Mouse (Mus musculus): Measurements from ENCODE around the gene Msln. TPM values are rescaled to one million over a fixed set of nuclear protein-coding genes. Genes with fewer than 3 reads are reported as not detected.
"Not testable (repeated sequence)": the region's sequence is repeated elsewhere in the genome, so short reads cannot be mapped to it uniquely, and the experiment has no call there.

Msln gene
- polyA plus RNA-seq, 1 experiment from 2014 or later, result 0.34 TPM

- not testable (repeated sequence) for H3K27ac ChIP-seq; H3K9me3 ChIP-seq; H3K36me3 ChIP-seq; H3K4me2 ChIP-seq; ATAC-seq (ENCODE audit: low FRiP score); H3K4me1 ChIP-seq (replicated peaks); H3K4me3 ChIP-seq; H3K9ac ChIP-seq
- 79% methylated on average over 12 of the region's 12 CpGs for WGBS
- H3K27me3 ChIP-seq, result peaks cover 10% of the 10 kb centered on the region; the same call in 1 of the 2 replicates
Observed at GRCm38 (mm10) chr17:25741471-25741870, 12.7 kb downstream of the Msln start.

GRCm38 (mm10) chr17:25738861-25739260 is 15.3 kb downstream of the Msln start:
- Histone ChIP-seq H3K9ac (no peak overlapping the region), H3K4me2 (no peak overlapping the region), H3K27me3 (peaks cover 5% of the 10 kb centered on the region; the same call in 1 of the 2 replicates), H3K36me3 (no peaks in the 10 kb centered on the region), H3K27ac (no peak overlapping the region), H3K9me3 (no peaks in the 10 kb centered on the region), H3K4me3 (no peak overlapping the region), H3K4me1 (replicated peaks) (no peaks in the 10 kb centered on the region)
- no peak for ATAC-seq (ENCODE audit: low FRiP score)
- 85% methylated on average over 7 of the region's 7 CpGs for WGBS

- H3K36me3 ChIP-seq, result peaks cover 8% of the 10 kb centered on the region
- WGBS, result 78% methylated on average over 3 of the region's 3 CpGs
- H3K9ac ChIP-seq, result peak within 1 kb of the TSS; percentile 2; the same call in 1 of the 2 replicates
Observed at GRCm38 (mm10) chr17:25735745-25736144, 18.4 kb downstream of the Msln start, which contains the start of gene Mslnl. Gene Mslnl, plus strand, starts transcription at chr17:25736042.

GRCm38 (mm10) chr17:25735246-25735645 is 18.9 kb downstream of the Msln start:
- Histone ChIP-seq H3K9ac (peak overlapping the region; percentile 2; the same call in 1 of the 2 replicates), H3K27ac (no peak overlapping the region), H3K4me2 (no peak overlapping the region), H3K4me3 (no peak overlapping the region), H3K27me3 (peaks cover 5% of the 10 kb centered on the region; the same call in 1 of the 2 replicates), H3K9me3 (no peaks in the 10 kb centered on the region), H3K4me1 (replicated peaks) (no peaks in the 10 kb centered on the region), H3K36me3 (peaks cover 13% of the 10 kb centered on the region)
- 88% methylated on average over 5 of the region's 5 CpGs for WGBS
- ATAC-seq (ENCODE audit: low FRiP score), result no peak

More at GRCm38 (mm10) chr17:25735745-25736144, 18.4 kb downstream of the Msln start, which contains the start of gene Mslnl:
- Histone ChIP-seq H3K4me3 (no peak within 1 kb of the TSS), H3K4me1 (replicated peaks) (no peaks in the 10 kb centered on the region), H3K27ac (no peak within 1 kb of the TSS), H3K4me2 (no peak within 1 kb of the TSS), H3K9me3 (no peaks in the 10 kb centered on the region), H3K27me3 (peaks cover 5% of the 10 kb centered on the region; the same call in 1 of the 2 replicates)
- no peak for ATAC-seq (ENCODE audit: low FRiP score)

GRCm38 (mm10) chr17:25732082-25732481 is 22.1 kb downstream of the Msln start:
- H3K4me1 ChIP-seq (replicated peaks), result peaks cover 15% of the 10 kb centered on the region
- no peak overlapping the region for H3K4me2 ChIP-seq
- no peaks in the 10 kb centered on the region for H3K27me3 ChIP-seq
- H3K9me3 ChIP-seq, result no peaks in the 10 kb centered on the region
- H3K27ac ChIP-seq, result no peak overlapping the region
- no peak overlapping the region for H3K4me3 ChIP-seq
- ATAC-seq (ENCODE audit: low FRiP score), result no peak
- H3K36me3 ChIP-seq, result peaks cover 23% of the 10 kb centered on the region
- H3K9ac ChIP-seq, result no peak overlapping the region
- 15% methylated on average over 2 of the region's 2 CpGs for WGBS

- 25% methylated on average over 4 of the region's 4 CpGs for WGBS
- Histone ChIP-seq H3K4me1 (replicated peaks) (peaks cover 26% of the 10 kb centered on the region), H3K27ac (peak overlapping the region; percentile 52; the same call in 1 of the 2 replicates), H3K4me2 (peak overlapping the region; percentile 90), H3K9ac (peak overlapping the region; percentile 87), H3K4me3 (peak overlapping the region; percentile 66), H3K27me3 (no peaks in the 10 kb centered on the region), H3K36me3 (peaks cover 28% of the 10 kb centered on the region), H3K9me3 (no peaks in the 10 kb centered on the region)
- ATAC-seq (ENCODE audit: low FRiP score), result no peak; the same call in 1 of the 2 replicates
Observed at GRCm38 (mm10) chr17:25728009-25728270, 26.2 kb downstream of the Msln start.

- peak; percentile 99 for ATAC-seq (ENCODE audit: low FRiP score)
- peak within 1 kb of the TSS; percentile 66 for H3K4me3 ChIP-seq
- under 1% methylated on average over 37 of the region's 37 CpGs for WGBS
- peak within 1 kb of the TSS; percentile 90 for H3K4me2 ChIP-seq
- H3K27me3 ChIP-seq, result no peaks in the 10 kb centered on the region
- H3K9ac ChIP-seq, result peak within 1 kb of the TSS; percentile 87
- peaks cover 28% of the 10 kb centered on the region for H3K36me3 ChIP-seq
- peak within 1 kb of the TSS; percentile 52; the same call in 1 of the 2 replicates for H3K27ac ChIP-seq
- H3K4me1 ChIP-seq (replicated peaks), result peaks cover 26% of the 10 kb centered on the region
- no peaks in the 10 kb centered on the region for H3K9me3 ChIP-seq
Observed at GRCm38 (mm10) chr17:25727265-25728008, 26.7 kb downstream of the Msln start, which contains the start of the genes Chtf18 and Rpusd1. Gene Chtf18, minus strand, starts transcription at chr17:25727419. Gene Rpusd1, plus strand, starts transcription at chr17:25727670.

- Histone ChIP-seq H3K27me3 (no peaks in the 10 kb centered on the region), H3K9ac (no peak overlapping the region), H3K36me3 (peaks cover 18% of the 10 kb centered on the region), H3K4me1 (replicated peaks) (peaks cover 26% of the 10 kb centered on the region), H3K4me2 (no peak overlapping the region), H3K4me3 (no peak overlapping the region), H3K9me3 (no peaks in the 10 kb centered on the region), H3K27ac (no peak overlapping the region)
- no peak for ATAC-seq (ENCODE audit: low FRiP score)
- 76% methylated on average over 6 of the region's 6 CpGs for WGBS
Observed at GRCm38 (mm10) chr17:25725264-25725663, 28.9 kb downstream of the Msln start.

- Histone ChIP-seq H3K36me3 (peaks cover 12% of the 10 kb centered on the region; the same call in 1 of the 2 replicates), H3K9ac (no peak overlapping the region), H3K4me3 (no peak overlapping the region), H3K27me3 (no peaks in the 10 kb centered on the region), H3K9me3 (no peaks in the 10 kb centered on the region), H3K4me2 (no peak overlapping the region), H3K4me1 (replicated peaks) (peaks cover 24% of the 10 kb centered on the region), H3K27ac (no peak overlapping the region)
- 76% methylated on average over 7 of the region's 7 CpGs for WGBS
- ATAC-seq (ENCODE audit: low FRiP score), result no peak
Observed at GRCm38 (mm10) chr17:25723919-25724318, 30.3 kb downstream of the Msln start.

- Histone ChIP-seq H3K27me3 (no peaks in the 10 kb centered on the region), H3K27ac (no peak overlapping the region), H3K4me3 (no peak overlapping the region), H3K4me2 (no peak overlapping the region), H3K9me3 (no peaks in the 10 kb centered on the region), H3K4me1 (replicated peaks) (peaks cover 19% of the 10 kb centered on the region), H3K9ac (no peak overlapping the region), H3K36me3 (peaks cover 11% of the 10 kb centered on the region; the same call in 1 of the 2 replicates)
- ATAC-seq (ENCODE audit: low FRiP score), result no peak
- WGBS, result 95% methylated on average over 19 of the region's 19 CpGs
Observed at GRCm38 (mm10) chr17:25723470-25723869, 30.7 kb downstream of the Msln start.

GRCm38 (mm10) chr17:25721476-25721875 is 32.7 kb downstream of the Msln start:
- peaks cover 20% of the 10 kb centered on the region for H3K4me1 ChIP-seq (replicated peaks)
- WGBS, result 96% methylated on average over 5 of the region's 5 CpGs
- H3K27ac ChIP-seq, result no peak overlapping the region
- ATAC-seq (ENCODE audit: low FRiP score), result no peak
- no peak overlapping the region for H3K4me2 ChIP-seq
- H3K4me3 ChIP-seq, result no peak overlapping the region
- 0 out of 2 replicates have a peak overlapping the region, but pooled peaks have one; percentile 19 for H3K9ac ChIP-seq
- H3K36me3 ChIP-seq, result peaks cover 11% of the 10 kb centered on the region; the same call in 1 of the 2 replicates
- H3K27me3 ChIP-seq, result peaks cover 18% of the 10 kb centered on the region
- H3K9me3 ChIP-seq, result no peaks in the 10 kb centered on the region

GRCm38 (mm10) chr17:25717691-25718090 is 36.5 kb downstream of the Msln start:
- peak overlapping the region; percentile 43 for H3K4me3 ChIP-seq
- H3K27me3 ChIP-seq, result peaks cover 29% of the 10 kb centered on the region
- WGBS, result 10% methylated on average over 6 of the region's 6 CpGs
- ATAC-seq (ENCODE audit: low FRiP score), result peak; percentile 11; the same call in 1 of the 2 replicates
- peaks cover 6% of the 10 kb centered on the region; the same call in 1 of the 2 replicates for H3K36me3 ChIP-seq
- H3K27ac ChIP-seq, result no peak overlapping the region
- peaks cover 14% of the 10 kb centered on the region for H3K4me1 ChIP-seq (replicated peaks)
- H3K4me2 ChIP-seq, result peak overlapping the region; percentile 81
- H3K9ac ChIP-seq, result peak overlapping the region; percentile 72
- no peaks in the 10 kb centered on the region for H3K9me3 ChIP-seq

Data from hindbrain, embryonic 13.5 days (tissue).